In the genomic region with DNA sequence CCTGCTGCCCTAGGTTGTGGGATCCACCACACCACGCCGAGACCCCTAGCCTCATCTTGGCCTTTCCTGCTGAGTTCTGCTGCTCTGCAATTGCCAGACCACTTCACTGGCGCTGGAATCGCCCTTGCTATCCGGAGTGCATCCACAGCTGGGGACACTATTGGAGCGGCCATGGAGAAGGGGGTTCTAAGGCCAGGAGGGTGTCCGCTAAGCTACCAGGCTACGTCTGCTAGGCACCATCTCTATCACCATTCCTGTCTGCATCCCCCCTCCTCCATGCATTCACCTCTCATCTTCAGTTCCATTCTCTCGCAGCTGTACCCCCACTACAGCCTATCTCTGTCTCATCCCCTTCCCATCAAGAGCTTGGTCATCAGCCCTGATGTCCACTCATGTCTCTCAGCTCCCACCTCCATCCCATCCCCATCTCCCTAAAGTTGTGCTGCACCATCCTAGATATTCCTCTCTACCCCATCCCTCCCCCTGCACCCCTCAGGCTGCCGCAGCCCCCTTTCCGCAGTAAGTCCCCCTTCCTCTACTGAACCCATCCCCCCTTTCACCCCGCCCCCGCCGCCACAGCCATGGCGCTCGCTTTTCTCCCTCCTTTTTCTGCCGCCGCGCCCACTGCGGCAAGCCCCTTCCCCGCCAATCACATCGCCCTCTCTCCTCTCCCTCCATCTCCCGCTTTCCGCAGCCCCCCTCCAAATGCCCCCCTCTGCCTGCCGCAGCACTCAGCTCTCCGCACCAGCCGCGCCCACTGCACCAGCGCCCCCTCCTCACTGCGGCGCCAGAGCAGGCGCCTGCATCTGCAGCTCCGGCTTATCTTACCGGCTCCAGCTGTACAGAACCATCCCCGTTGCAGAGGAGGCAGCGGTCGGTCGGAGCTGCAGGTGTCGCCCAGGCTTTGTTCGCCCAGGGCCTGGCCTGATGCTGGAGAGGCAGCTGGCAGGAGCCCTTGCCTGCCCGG, we compare ENCODE assay signal across 9 mouse cellular contexts. TPM values are rescaled to one million over a fixed set of nuclear protein-coding genes. Genes with fewer than 3 reads are reported as not detected.
A peak's percentile ranks its signal among the peaks of the same experiment; 100 is the strongest.
DNase-seq lines count a peak whose midpoint lies in the region; ATAC-seq lines count a peak whose summit lies in the region.
"Had no signal": no experiment of that assay in that cellular context is flagged by ENCODE, and none has a peak within 500 bp of the region (broad histone marks: within the 10 kb centered on the region; RNA-seq: fewer than 3 reads in every experiment).

No protein-coding gene starts in this region.

- peak overlapping the region; percentile 56 for H3K4me2 ChIP-seq in kidney, embryonic 16.5 days (replicated peaks; ENCODE audit: low read depth, low read length)
- peak overlapping the region; percentile 55 for H3K4me2 ChIP-seq in intestine, embryonic 15.5 days (replicated peaks)
- H3K4me2 ChIP-seq in neural tube, embryonic 12.5 days (replicated peaks): peak overlapping the region; percentile 66

- peak overlapping the region; percentile 42; the same call in 1 of the 2 replicates for H3K9ac ChIP-seq in kidney, embryonic 16.5 days (replicated peaks; ENCODE audit: low read length)
- H3K9ac ChIP-seq in intestine, embryonic 15.5 days: no peak overlapping the region; the same call in 1 of the 2 replicates
- H3K9ac ChIP-seq in neural tube, embryonic 12.5 days: peak overlapping the region; percentile 55

- 10% methylated on average over 41 of the region's 41 CpGs for WGBS in kidney, embryonic 16.5 days
- 18% methylated on average over 39 of the region's 41 CpGs for WGBS in intestine, embryonic 15.5 days
- whole genome bisulfite sequencing in neural tube, embryonic 12.5 days: 7% methylated on average over 41 of the region's 41 CpGs

- no peaks in the 10 kb centered on the region for H3K36me3 ChIP-seq in kidney, embryonic 16.5 days (ENCODE audit: insufficient read depth, low read length)
- H3K36me3 ChIP-seq in intestine, embryonic 15.5 days: no peaks in the 10 kb centered on the region
- peaks cover 15% of the 10 kb centered on the region for H3K36me3 ChIP-seq in neural tube, embryonic 12.5 days

- peak; percentile 22; the same call in 1 of the 2 replicates for ATAC-seq in kidney, embryonic 16.5 days (ENCODE audit: low FRiP score, low TSS enrichment)
- peak; percentile 33 for ATAC-seq in intestine, embryonic 15.5 days
- peak; percentile 63 for ATAC-seq in neural tube, embryonic 12.5 days (ENCODE audit: low FRiP score, low read depth)

- no peak for DNase-seq in kidney, adult 11 months
- peak; percentile 76 for DNase-seq in embryo, embryonic 11 days
- DNase-seq in gastrocnemius, adult 18-20 months (ENCODE audit: low spot score): no peak
- no peak for DNase-seq in ovary, postnatal 10 days (ENCODE audit: low spot score)
- DNase-seq in B cell, adult 2 months: no peak

- 0 out of 2 replicates have a peak, but pooled peaks cover 5% of the 10 kb centered on the region for H3K27me3 ChIP-seq in kidney, embryonic 16.5 days (ENCODE audit: insufficient read depth, low read length)
- H3K27me3 ChIP-seq in intestine, embryonic 15.5 days (replicated peaks): no peaks in the 10 kb centered on the region
- no peaks in the 10 kb centered on the region for H3K27me3 ChIP-seq in neural tube, embryonic 12.5 days (replicated peaks)

- H3K9me3 ChIP-seq in kidney, embryonic 16.5 days (ENCODE audit: low read length): no peaks in the 10 kb centered on the region
- H3K9me3 ChIP-seq in intestine, embryonic 15.5 days: no peaks in the 10 kb centered on the region
- H3K9me3 ChIP-seq in neural tube, embryonic 12.5 days: no peaks in the 10 kb centered on the region

- peak overlapping the region; percentile 38 for H3K4me3 ChIP-seq in kidney, embryonic 16.5 days (ENCODE audit: low read length)
- H3K4me3 ChIP-seq in intestine, embryonic 15.5 days (replicated peaks): peak overlapping the region; percentile 23
- H3K4me3 ChIP-seq in neural tube, embryonic 12.5 days: peak overlapping the region; percentile 31

- peaks cover 22% of the 10 kb centered on the region for H3K4me1 ChIP-seq in kidney, embryonic 16.5 days (ENCODE audit: insufficient read depth, low read length)
- H3K4me1 ChIP-seq in intestine, embryonic 15.5 days (replicated peaks): peaks cover 4% of the 10 kb centered on the region; the same call in 1 of the 2 replicates
- peaks cover 24% of the 10 kb centered on the region for H3K4me1 ChIP-seq in neural tube, embryonic 12.5 days

- no peak overlapping the region for H3K27ac ChIP-seq in kidney, embryonic 16.5 days (ENCODE audit: low read length)
- no peak overlapping the region for H3K27ac ChIP-seq in intestine, embryonic 15.5 days
- H3K27ac ChIP-seq in neural tube, embryonic 12.5 days: peak overlapping the region; percentile 57; the same call in 1 of the 2 replicates

RNA-seq across cellular contexts. Expression of gene Gpc1, which starts 16.7 kb away (rescaled TPM):
- 58.1 and 61.5 TPM in 2 replicates for polyA plus RNA-seq in kidney, embryonic 16.5 days (2015; fragmentation: Nextera tagmentation; extraction: Ambion mirVana)
- 36.8 and 37.7 TPM in 2 replicates for polyA plus RNA-seq in intestine, embryonic 15.5 days (2015; fragmentation: Nextera tagmentation; extraction: Ambion mirVana)
- 70.0 and 74.9 TPM in 2 replicates for polyA plus RNA-seq in neural tube, embryonic 12.5 days (2016; fragmentation: Nextera tagmentation; extraction: Ambion mirVana)
- 100 to 1,000 TPM; 223 to 227 TPM for total RNA-seq in gastrocnemius, adult 18-20 months (2021)

RNA-seq across cellular contexts. Expression of gene Ankmy1, which starts 54.5 kb away (rescaled TPM):
- polyA plus RNA-seq in kidney, embryonic 16.5 days (2015; fragmentation: Nextera tagmentation; extraction: Ambion mirVana): 0.52 and 0.63 TPM in 2 replicates
- polyA plus RNA-seq in intestine, embryonic 15.5 days (2015; fragmentation: Nextera tagmentation; extraction: Ambion mirVana): 0.16 and 0.34 TPM in 2 replicates
- polyA plus RNA-seq in neural tube, embryonic 12.5 days (2016; fragmentation: Nextera tagmentation; extraction: Ambion mirVana): 0.65 and 0.74 TPM in 2 replicates
- under 1 TPM in 1 of 2 experiments, not detected in 1; 0.14 TPM for total RNA-seq in gastrocnemius, adult 18-20 months (2021)
- total RNA-seq: MEL had no signal

RNA-seq across cellular contexts. Expression of gene Dusp28, which starts 58.6 kb away (rescaled TPM):
- 12.3 and 13.9 TPM in 2 replicates for polyA plus RNA-seq in kidney, embryonic 16.5 days (2015; fragmentation: Nextera tagmentation; extraction: Ambion mirVana)
- 14.1 and 14.7 TPM in 2 replicates for polyA plus RNA-seq in intestine, embryonic 15.5 days (2015; fragmentation: Nextera tagmentation; extraction: Ambion mirVana)
- 13.1 and 13.4 TPM in 2 replicates for polyA plus RNA-seq in neural tube, embryonic 12.5 days (2016; fragmentation: Nextera tagmentation; extraction: Ambion mirVana)
- total RNA-seq in gastrocnemius, adult 18-20 months (2021): 10 to 100 TPM; 23.1 to 24.5 TPM
